Mouse (Mus musculus) kidney, postnatal 14 days (tissue): ENCODE data around the gene Gm10770.
"Not testable (repeated sequence)": the region's sequence is repeated elsewhere in the genome, so short reads cannot be mapped to it uniquely, and the experiment has no call there.

Experiments used
- DNase-seq: peaks from one replicate; pipeline ENCODE4 v3.0.0; 2022; ENCODE audit warnings: mixed read lengths

Gm10770 gene

GRCm38 (mm10) chr2:150179579-150179978, at the start of gene Gm10770:
Gene Gm10770 (minus strand): TSS chr2:150179679.
- not testable (repeated sequence) for DNase-seq

- DNase-seq: not testable (repeated sequence)
These were observed 43.8 kb upstream of the Gm10770 start for GRCm38 (mm10) chr2:150223263-150223662.

GRCm38 (mm10) chr2:150218363-150218725, 38.9 kb upstream of the Gm10770 start:
- DNase-seq: not testable (repeated sequence)

GRCm38 (mm10) chr2:150217600-150218362, 38.3 kb upstream of the Gm10770 start, which contains the start of gene Zfp937:
Gene Zfp937 (plus strand): TSS chr2:150218073.
- DNase-seq: peak; percentile 91

- not testable (repeated sequence) for DNase-seq
These were observed 2.1 kb upstream of the Gm10770 start, which contains the start of gene Gm14139 for GRCm38 (mm10) chr2:150181570-150181999. Gene Gm14139 (plus strand): TSS chr2:150181755.

- not testable (repeated sequence) for DNase-seq
These were observed 1.6 kb upstream of the Gm10770 start for GRCm38 (mm10) chr2:150181046-150181445.

GRCm38 (mm10) chr2:150173833-150174232, 5.6 kb downstream of the Gm10770 start:
- no peak for DNase-seq

- no peak for DNase-seq
These were observed 12.8 kb downstream of the Gm10770 start for GRCm38 (mm10) chr2:150166703-150167102.

- DNase-seq: peak; percentile 91
These were observed 43.0 kb downstream of the Gm10770 start, which contains the start of gene Zfp120 for GRCm38 (mm10) chr2:150136435-150136897. Gene Zfp120 (minus strand): TSS chr2:150136708.

GRCm38 (mm10) chr2:150132773-150133172, 46.7 kb downstream of the Gm10770 start:
- DNase-seq: no peak

- not testable (repeated sequence) for DNase-seq
These were observed 47.5 kb downstream of the Gm10770 start for GRCm38 (mm10) chr2:150132002-150132401.
